9 mouse cellular contexts compared by ENCODE assay signal in genomic region chr14:120355742-120356440, GRCm38 (mm10).
A peak's percentile ranks its signal among the peaks of the same experiment; 100 is the strongest.
DNase-seq lines count a peak whose midpoint lies in the region; ATAC-seq and TF ChIP-seq lines count a peak whose summit lies in the region.
"Had no signal": no experiment of that assay in that cellular context is flagged by ENCODE, and none has a peak within 500 bp of the region (broad histone marks: within the 10 kb centered on the region; RNA-seq: fewer than 3 reads in every experiment).

No protein-coding gene starts in this region.

- H3K4me2 ChIP-seq in embryonic facial prominence, embryonic 13.5 days = peak overlapping the region; percentile 41
- H3K4me2 ChIP-seq in hindbrain, embryonic 13.5 days = 0 out of 2 replicates have a peak overlapping the region, but pooled peaks have one; percentile 28
- no peak overlapping the region for H3K4me2 ChIP-seq in lung, postnatal 0 days (replicated peaks; ENCODE audit: low read depth, low read length)

- 0 out of 2 replicates have a peak overlapping the region, but pooled peaks have one; percentile 16 for H3K9ac ChIP-seq in embryonic facial prominence, embryonic 13.5 days
- H3K9ac ChIP-seq in hindbrain, embryonic 13.5 days = no peak overlapping the region
- H3K9ac ChIP-seq in lung, postnatal 0 days (replicated peaks; ENCODE audit: low read depth) = no peak overlapping the region

- H3K36me3 ChIP-seq in embryonic facial prominence, embryonic 13.5 days = peaks cover 16% of the 10 kb centered on the region
- no peaks in the 10 kb centered on the region for H3K36me3 ChIP-seq in hindbrain, embryonic 13.5 days
- H3K36me3 ChIP-seq in lung, postnatal 0 days (ENCODE audit: insufficient read depth, low read length) = no peaks in the 10 kb centered on the region

- no peak overlapping the region for H3K4me3 ChIP-seq in embryonic facial prominence, embryonic 13.5 days
- H3K4me3 ChIP-seq in hindbrain, embryonic 13.5 days = no peak overlapping the region
- no peak overlapping the region for H3K4me3 ChIP-seq in lung, postnatal 0 days (ENCODE audit: low read depth, low read length)
- H3K4me3 ChIP-seq: left cerebral cortex, adult 2 months had no signal

- WGBS in embryonic facial prominence, embryonic 13.5 days = 79% methylated on average over 10 of the region's 10 CpGs
- WGBS in hindbrain, embryonic 13.5 days = 67% methylated on average over 10 of the region's 10 CpGs
- 60% methylated on average over 10 of the region's 10 CpGs for WGBS in lung, postnatal 0 days

- no peak for TF ChIP-seq CTCF in lung, postnatal 0 days (IDR thresholded peaks at IDR 0.05)

- peaks cover 50% of the 10 kb centered on the region for H3K4me1 ChIP-seq in embryonic facial prominence, embryonic 13.5 days
- peaks cover 20% of the 10 kb centered on the region for H3K4me1 ChIP-seq in hindbrain, embryonic 13.5 days (replicated peaks)
- peaks cover 20% of the 10 kb centered on the region for H3K4me1 ChIP-seq in lung, postnatal 0 days (ENCODE audit: insufficient read depth, low read depth, low read length)

- no peak for ATAC-seq in embryonic facial prominence, embryonic 13.5 days (ENCODE audit: insufficient number of reproducible peaks, insufficient read depth, low FRiP score, low TSS enrichment, low read depth)
- no peak; the same call in 1 of the 2 replicates for ATAC-seq in hindbrain, embryonic 13.5 days (ENCODE audit: low FRiP score)
- 0 out of 2 replicates have a peak, but pooled peaks have one; percentile 8 for ATAC-seq in lung, postnatal 0 days
- ATAC-seq in inflammation-experienced regulatory T-cells, adult 6 months = no peak

- peak overlapping the region; percentile 96 for H3K27ac ChIP-seq in embryonic facial prominence, embryonic 13.5 days
- H3K27ac ChIP-seq in hindbrain, embryonic 13.5 days = peak overlapping the region; percentile 59
- peak overlapping the region; percentile 43; the same call in 1 of the 2 replicates for H3K27ac ChIP-seq in lung, postnatal 0 days (ENCODE audit: low read length)

- no peak for TF ChIP-seq EP300 in lung, postnatal 0 days (IDR thresholded peaks at IDR 0.05)

- no peaks in the 10 kb centered on the region for H3K27me3 ChIP-seq in embryonic facial prominence, embryonic 13.5 days
- peaks cover 15% of the 10 kb centered on the region for H3K27me3 ChIP-seq in hindbrain, embryonic 13.5 days
- no peaks in the 10 kb centered on the region for H3K27me3 ChIP-seq in lung, postnatal 0 days (replicated peaks; ENCODE audit: insufficient read depth, low read length)

- no peaks in the 10 kb centered on the region for H3K9me3 ChIP-seq in embryonic facial prominence, embryonic 13.5 days
- no peaks in the 10 kb centered on the region for H3K9me3 ChIP-seq in hindbrain, embryonic 13.5 days
- no peaks in the 10 kb centered on the region for H3K9me3 ChIP-seq in lung, postnatal 0 days (ENCODE audit: low read length)

- peak; percentile 41 for DNase-seq in gastrocnemius, postnatal 10 days
- DNase-seq in gastrocnemius, postnatal 4 days (ENCODE audit: low spot score in 2 of 2) = no peak
- DNase-seq in lung, postnatal 0 days (ENCODE audit: low spot score) = no peak
- DNase-seq in thymus, adult 18-20 months = no peak
- DNase-seq in thymus, postnatal 25 days = no peak

Comparison
In these comparisons a context has a peak if more than half of its experiments do, and no peak if none do; other contexts are left out.
1. H3K27ac ChIP-seq: peak in every context shown above with its lines; median percentile 96 in embryonic facial prominence, embryonic 13.5 days; 59 in hindbrain, embryonic 13.5 days; 43 in lung, postnatal 0 days.